Mouse (Mus musculus): ENCODE results near the gene Rex2.
"Not testable (repeated sequence)": the region's sequence is repeated elsewhere in the genome, so short reads cannot be mapped to it uniquely, and the experiment has no call there.

Rex2 gene

DNA sequence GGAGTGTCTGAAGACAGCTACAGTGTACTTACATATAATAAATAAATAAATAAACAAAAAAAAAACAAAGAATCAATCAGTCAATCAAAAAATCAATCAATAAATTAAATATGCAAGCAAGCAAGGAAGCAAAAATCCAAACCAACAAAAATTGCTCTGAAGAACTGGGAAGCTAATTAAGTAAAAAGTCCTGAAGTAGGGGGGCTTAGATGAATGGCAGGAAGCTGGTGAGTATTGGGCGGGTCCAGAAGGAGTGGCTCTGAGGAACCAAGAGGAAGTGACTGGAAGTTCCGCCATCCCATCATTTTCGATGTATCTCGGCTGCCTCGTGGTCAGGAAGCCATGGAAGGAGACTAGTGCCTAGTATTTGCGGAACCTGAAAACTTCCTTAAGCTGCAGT, at the start of gene Rex2:
Rex2 (plus strand) TSS at position 301 of the 400 bp plus-strand sequence.
- not testable (repeated sequence) for DNase-seq

DNA sequence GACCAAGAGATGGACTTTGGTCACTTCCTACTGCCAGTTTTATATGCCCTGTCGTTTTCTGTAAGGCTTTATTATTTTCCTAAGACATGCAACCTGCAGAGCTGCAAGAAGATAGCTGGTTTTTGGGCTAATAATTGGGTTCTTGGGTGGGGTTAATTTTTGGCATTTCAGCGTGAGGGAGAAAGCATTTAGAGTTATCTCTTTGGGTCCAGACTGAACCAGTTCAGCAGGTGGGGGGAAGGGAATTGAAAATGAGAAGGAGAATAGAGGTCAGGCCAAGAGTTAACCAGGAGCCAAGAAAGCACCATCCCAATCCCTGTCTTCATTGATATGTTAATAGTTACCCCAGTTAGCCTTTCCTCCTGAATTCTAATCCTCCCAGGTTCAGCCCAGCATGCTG, 45.1 kb upstream of the Rex2 start:
- not testable (repeated sequence) for DNase-seq

GRCm38 (mm10) chr4:147018400-147018799, 3.2 kb upstream of the Rex2 start:
- DNase-seq, result not testable (repeated sequence)

GRCm38 (mm10) chr4:147026374-147026773, 4.7 kb downstream of the Rex2 start:
- DNase-seq, result not testable (repeated sequence)

DNA sequence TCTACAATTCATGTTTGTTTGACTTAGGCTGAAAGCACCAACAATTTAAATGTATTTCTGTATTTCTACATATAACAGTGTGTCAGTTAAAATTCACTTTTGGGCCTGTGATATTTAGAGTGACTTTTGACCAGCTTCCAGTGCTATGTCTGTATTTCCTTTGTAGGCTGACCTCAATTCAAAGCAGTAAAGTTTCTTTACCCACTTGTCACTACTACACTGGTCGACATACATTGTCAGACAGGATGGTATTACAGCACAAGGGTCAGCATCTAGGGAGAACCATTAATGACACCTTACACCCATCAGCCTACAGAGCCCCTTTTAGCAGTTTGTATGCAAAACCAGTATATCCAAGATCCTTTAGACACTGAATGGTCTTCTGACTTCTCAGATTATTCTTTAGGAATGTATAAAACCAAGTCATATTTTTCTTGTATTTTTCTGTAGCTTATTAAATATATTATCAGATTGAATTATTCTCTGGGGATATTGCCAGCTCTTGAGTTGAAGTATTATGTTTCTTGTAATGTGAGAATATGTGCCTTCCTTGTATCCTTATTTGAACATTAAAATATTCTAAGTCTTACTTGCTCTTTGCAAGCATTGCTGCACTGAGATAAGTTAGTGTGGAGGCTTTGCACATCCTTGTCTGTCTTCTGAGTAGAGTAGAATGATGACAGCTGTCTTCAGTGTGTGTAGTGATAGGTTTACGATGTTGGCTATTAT, 9.8 kb downstream of the Rex2 start:
- DNase-seq, result not testable (repeated sequence)

- not testable (repeated sequence) for DNase-seq
These were observed 42.1 kb downstream of the Rex2 start for GRCm38 (mm10) chr4:147063768-147064167.

DNA sequence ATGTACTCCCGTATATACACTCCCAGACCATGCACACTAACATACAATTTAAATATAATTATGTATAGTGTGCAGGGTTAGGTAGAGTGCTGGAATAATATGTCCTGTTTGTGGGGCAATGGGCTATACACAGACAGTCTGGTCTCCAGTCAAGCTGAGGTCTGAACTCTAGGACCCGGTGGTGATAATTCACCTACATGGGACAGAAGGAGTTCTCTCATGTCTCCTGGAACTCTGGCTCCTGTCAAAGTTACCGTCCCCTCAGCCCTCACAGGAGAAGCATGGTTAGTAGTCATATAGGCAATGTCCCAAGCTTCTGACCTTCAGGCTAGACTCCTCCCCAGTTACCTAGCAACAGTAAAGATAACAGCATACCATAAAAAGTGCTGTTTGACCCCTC, 44.2 kb downstream of the Rex2 start:
- DNase-seq, result not testable (repeated sequence)

GRCm38 (mm10) chr4:147066380-147066779, 44.7 kb downstream of the Rex2 start:
- not testable (repeated sequence) for DNase-seq

GRCm38 (mm10) chr4:147095641-147096040, 74.0 kb downstream of the Rex2 start:
- not testable (repeated sequence) for DNase-seq

DNA sequence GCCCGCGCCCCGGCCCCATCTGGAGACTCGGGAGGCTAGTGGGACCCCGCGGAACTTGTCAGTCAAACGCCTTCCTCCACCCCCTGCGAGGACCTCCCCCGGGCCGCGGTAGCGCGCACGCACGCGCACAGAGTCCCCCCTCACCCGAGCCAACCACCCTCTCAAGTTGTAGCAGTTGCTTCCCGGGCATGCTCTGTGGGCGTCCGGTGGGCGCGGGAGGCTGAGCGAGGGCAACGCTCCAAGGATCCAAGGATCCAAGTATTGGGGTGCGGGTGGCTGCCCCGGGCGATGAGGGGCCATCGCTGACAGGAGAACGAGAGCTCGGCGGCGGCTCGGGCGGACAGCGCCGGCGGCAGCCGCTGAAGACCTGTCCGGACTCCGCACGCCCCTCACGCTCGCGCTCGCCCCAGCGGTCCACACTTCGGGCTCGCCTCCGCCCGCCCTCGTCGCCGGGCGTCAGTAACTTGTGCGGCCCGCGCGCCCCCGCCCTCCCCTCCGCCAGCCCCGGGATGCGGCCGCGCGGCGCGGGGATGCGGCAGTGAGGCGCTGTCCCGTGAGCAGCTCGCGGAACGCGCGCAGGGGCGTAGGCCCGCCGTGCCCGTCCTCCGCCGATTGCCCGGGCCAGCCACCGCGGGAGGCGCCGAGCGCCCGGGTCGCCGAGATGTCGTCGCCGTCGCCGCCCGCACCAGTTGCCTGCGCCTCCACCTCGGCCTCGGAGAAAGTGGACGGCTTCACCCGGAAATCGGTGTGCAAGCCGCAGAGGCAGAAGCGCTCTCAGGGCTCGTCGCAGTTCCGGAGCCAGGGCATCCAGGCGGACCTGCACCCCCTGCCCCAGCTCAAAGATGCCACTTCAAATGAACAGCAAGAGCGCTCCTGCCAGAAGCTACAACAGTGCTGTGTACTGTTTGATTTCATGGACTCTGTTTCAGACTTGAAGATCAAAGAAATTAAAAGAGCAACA, 80.3 kb downstream of the Rex2 start:
- not testable (repeated sequence) for DNase-seq

DNA sequence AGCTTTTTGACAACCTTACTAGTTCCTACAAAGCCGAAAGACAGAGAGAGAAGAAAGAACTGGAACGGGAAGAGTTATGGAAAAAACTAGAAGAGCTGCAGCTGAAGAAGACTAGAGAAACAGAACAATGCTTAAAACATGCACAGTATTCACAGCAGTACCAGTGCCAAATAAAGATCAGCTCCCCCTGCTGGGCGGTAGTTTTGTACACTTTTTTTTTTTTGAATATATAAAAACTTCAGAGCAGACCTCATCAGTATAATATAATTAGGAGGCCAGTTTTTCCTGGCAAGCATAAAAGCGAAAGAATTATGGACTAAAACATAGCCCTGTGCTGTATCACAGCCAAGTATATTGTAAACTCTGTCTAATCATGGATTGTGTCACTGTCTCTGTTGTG, 82.2 kb downstream of the Rex2 start:
- DNase-seq, result not testable (repeated sequence)

All from cerebellum, adult 9-11 months (tissue).